Mouse (Mus musculus) heart, embryonic 12.5 days (tissue): ENCODE data around the gene Myo3a. TPM values are rescaled to one million over a fixed set of nuclear protein-coding genes. Genes with fewer than 3 reads are reported as not detected.
A peak's percentile ranks its signal among the peaks of the same experiment; 100 is the strongest.

Experiments used
- ATAC-seq: fragments of 200-750 bp; cut with Nextera tagmentation; 2 replicates; pipeline ENCODE4 v1.8.0; 2017; ENCODE audit warnings: moderate TSS enrichment, moderate library complexity; ENCODE audit not compliant: insufficient number of reproducible peaks, low FRiP score
- H3K27ac ChIP-seq: fragments of 300-500 bp; sonication (generic); 2 replicates; pipeline ENCODE4 v1.5.1; 2016; ENCODE audit warnings: mild to moderate bottlenecking, moderate library complexity; ENCODE audit not compliant: poor library complexity, severe bottlenecking
- H3K27me3 ChIP-seq: fragments of 300-500 bp; sonication (generic); replicated peaks from 2 replicates; pipeline ENCODE4 v1.6.1; 2016; ENCODE audit warnings: mild to moderate bottlenecking, moderate library complexity
- H3K36me3 ChIP-seq: fragments of 300-500 bp; sonication (generic); 2 replicates; pipeline ENCODE4 v1.6.1; 2016; ENCODE audit warnings: mild to moderate bottlenecking, moderate library complexity
- H3K4me1 ChIP-seq: fragments of 300-500 bp; sonication (generic); replicated peaks from 2 replicates; pipeline ENCODE4 v1.6.1; 2016; ENCODE audit warnings: mild to moderate bottlenecking
- H3K4me2 ChIP-seq: fragments of 300-500 bp; sonication (generic); 2 replicates; pipeline ENCODE4 v1.6.1; 2016; ENCODE audit warnings: mild to moderate bottlenecking, moderate library complexity
- H3K4me3 ChIP-seq: fragments of 300-500 bp; sonication (generic); 2 replicates; pipeline ENCODE4 v1.5.1; 2016; ENCODE audit warnings: mild to moderate bottlenecking
- H3K9ac ChIP-seq: fragments of 300-500 bp; sonication (generic); 2 replicates; pipeline ENCODE4 v1.6.1; 2016; ENCODE audit warnings: mild to moderate bottlenecking, moderate library complexity
- H3K9me3 ChIP-seq: fragments of 300-500 bp; sonication (generic); replicated peaks from 2 replicates; pipeline ENCODE4 v1.6.1; 2016; ENCODE audit warnings: mild to moderate bottlenecking, moderate library complexity
- WGBS: fragments of 180-500 bp; shearing (Covaris S2); methylation state at CpG from one replicate; pipeline ENCODE4 v1.1.7; 2016; 5-methylcytosine and 5-hydroxymethylcytosine counted together
- polyA plus RNA-seq: library from polyadenylated mRNA; unstranded; fragments of >200 nt; fragmentation: Nextera tagmentation; extraction: Ambion mirVana; gene quantifications from 2 replicates; pipeline ENCODE4 v1.2.1, GENCODE M21; 2016

Gene Myo3a
- polyA plus RNA-seq, result not detected in 2 replicates

GRCm38 (mm10) chr2:22227308-22227707, at the start of gene Myo3a:
TSS of gene Myo3a (plus strand) at chr2:22227503.
- 0 out of 2 replicates have a peak, but pooled peaks cover 5% of the 10 kb centered on the region for H3K4me1 ChIP-seq
- H3K4me2 ChIP-seq, result peak within 1 kb of the TSS; percentile 86
- no peaks in the 10 kb centered on the region for H3K27me3 ChIP-seq
- H3K4me3 ChIP-seq, result peak within 1 kb of the TSS; percentile 43
- under 1% methylated on average over 21 of the region's 21 CpGs for WGBS
- no peaks in the 10 kb centered on the region for H3K36me3 ChIP-seq
- H3K9me3 ChIP-seq, result no peaks in the 10 kb centered on the region
- H3K9ac ChIP-seq, result peak within 1 kb of the TSS; percentile 30; the same call in 1 of the 2 replicates
- H3K27ac ChIP-seq, result no peak within 1 kb of the TSS
- peak; percentile 68; the same call in 1 of the 2 replicates for ATAC-seq

- Histone ChIP-seq H3K9me3 (no peaks in the 10 kb centered on the region), H3K27me3 (no peaks in the 10 kb centered on the region), H3K4me1 (no peaks in the 10 kb centered on the region), H3K4me3 (no peak overlapping the region), H3K4me2 (no peak overlapping the region), H3K27ac (no peak overlapping the region), H3K36me3 (no peaks in the 10 kb centered on the region), H3K9ac (no peak overlapping the region)
- WGBS, result 72% methylated on average over 3 of the region's 3 CpGs
- no peak for ATAC-seq
Observed at GRCm38 (mm10) chr2:22250462-22250861, 23.2 kb downstream of the Myo3a start.

GRCm38 (mm10) chr2:22251045-22251444, 23.7 kb downstream of the Myo3a start:
- no peaks in the 10 kb centered on the region for H3K36me3 ChIP-seq
- WGBS, result 69% methylated on average over 2 of the region's 2 CpGs
- no peak for ATAC-seq
- H3K27ac ChIP-seq, result no peak overlapping the region
- no peaks in the 10 kb centered on the region for H3K4me1 ChIP-seq
- no peak overlapping the region for H3K4me2 ChIP-seq
- no peaks in the 10 kb centered on the region for H3K27me3 ChIP-seq
- H3K9me3 ChIP-seq, result no peaks in the 10 kb centered on the region
- no peak overlapping the region for H3K4me3 ChIP-seq
- no peak overlapping the region for H3K9ac ChIP-seq

GRCm38 (mm10) chr2:22255600-22255999, 28.3 kb downstream of the Myo3a start:
- no peak overlapping the region for H3K9ac ChIP-seq
- H3K27ac ChIP-seq, result no peak overlapping the region
- H3K27me3 ChIP-seq, result no peaks in the 10 kb centered on the region
- no peak overlapping the region for H3K4me2 ChIP-seq
- no peak for ATAC-seq
- H3K4me1 ChIP-seq, result no peaks in the 10 kb centered on the region
- no peaks in the 10 kb centered on the region for H3K36me3 ChIP-seq
- no peak overlapping the region for H3K4me3 ChIP-seq
- no peaks in the 10 kb centered on the region for H3K9me3 ChIP-seq

- H3K27me3 ChIP-seq, result no peaks in the 10 kb centered on the region
- H3K9ac ChIP-seq, result no peak overlapping the region
- 77% methylated on average over 2 of the region's 2 CpGs for WGBS
- H3K36me3 ChIP-seq, result no peaks in the 10 kb centered on the region
- no peaks in the 10 kb centered on the region for H3K9me3 ChIP-seq
- no peaks in the 10 kb centered on the region for H3K4me1 ChIP-seq
- H3K4me2 ChIP-seq, result no peak overlapping the region
- ATAC-seq, result no peak
- H3K27ac ChIP-seq, result no peak overlapping the region
- no peak overlapping the region for H3K4me3 ChIP-seq
Observed at GRCm38 (mm10) chr2:22271555-22271954, 44.3 kb downstream of the Myo3a start.

GRCm38 (mm10) chr2:22285366-22285765, 58.1 kb downstream of the Myo3a start:
- WGBS, result 53% methylated on average over 2 of the region's 2 CpGs
- Histone ChIP-seq H3K4me3 (no peak overlapping the region), H3K4me1 (no peaks in the 10 kb centered on the region), H3K9ac (no peak overlapping the region), H3K36me3 (no peaks in the 10 kb centered on the region), H3K27me3 (no peaks in the 10 kb centered on the region), H3K4me2 (no peak overlapping the region), H3K27ac (no peak overlapping the region), H3K9me3 (no peaks in the 10 kb centered on the region)
- no peak for ATAC-seq

- Histone ChIP-seq H3K27me3 (no peaks in the 10 kb centered on the region), H3K4me3 (no peak overlapping the region), H3K9ac (no peak overlapping the region), H3K4me1 (no peaks in the 10 kb centered on the region), H3K27ac (no peak overlapping the region), H3K9me3 (no peaks in the 10 kb centered on the region), H3K36me3 (no peaks in the 10 kb centered on the region), H3K4me2 (no peak overlapping the region)
- WGBS, result 14% methylated on average over 1 of the region's 1 CpGs
- no peak for ATAC-seq
Observed at GRCm38 (mm10) chr2:22285777-22286176, 58.5 kb downstream of the Myo3a start.

GRCm38 (mm10) chr2:22293579-22294446, 66.5 kb downstream of the Myo3a start:
- no peak overlapping the region for H3K27ac ChIP-seq
- 71% methylated on average over 11 of the region's 11 CpGs for WGBS
- no peak for ATAC-seq

GRCm38 (mm10) chr2:22294447-22294738, 67.1 kb downstream of the Myo3a start:
- WGBS, result 43% methylated on average over 2 of the region's 2 CpGs
- H3K4me3 ChIP-seq, result no peak overlapping the region
- H3K4me1 ChIP-seq, result no peaks in the 10 kb centered on the region
- no peak overlapping the region for H3K4me2 ChIP-seq
- H3K27me3 ChIP-seq, result no peaks in the 10 kb centered on the region
- H3K9ac ChIP-seq, result no peak overlapping the region
- ATAC-seq, result no peak
- no peak overlapping the region for H3K27ac ChIP-seq
- H3K36me3 ChIP-seq, result no peaks in the 10 kb centered on the region
- no peaks in the 10 kb centered on the region for H3K9me3 ChIP-seq

More at GRCm38 (mm10) chr2:22293579-22294446, 66.5 kb downstream of the Myo3a start:
- H3K4me2 ChIP-seq, result no peak overlapping the region
- no peak overlapping the region for H3K4me3 ChIP-seq
- H3K27me3 ChIP-seq, result no peaks in the 10 kb centered on the region
- H3K4me1 ChIP-seq, result no peaks in the 10 kb centered on the region
- H3K9ac ChIP-seq, result no peak overlapping the region
- H3K9me3 ChIP-seq, result no peaks in the 10 kb centered on the region
- no peaks in the 10 kb centered on the region for H3K36me3 ChIP-seq

- H3K4me3 ChIP-seq, result no peak overlapping the region
- no peak overlapping the region for H3K4me2 ChIP-seq
- no peaks in the 10 kb centered on the region for H3K36me3 ChIP-seq
- no peaks in the 10 kb centered on the region for H3K4me1 ChIP-seq
- H3K27me3 ChIP-seq, result no peaks in the 10 kb centered on the region
- no peaks in the 10 kb centered on the region for H3K9me3 ChIP-seq
- 55% methylated on average over 1 of the region's 1 CpGs for WGBS
- no peak for ATAC-seq
- no peak overlapping the region for H3K27ac ChIP-seq
- no peak overlapping the region for H3K9ac ChIP-seq
Observed at GRCm38 (mm10) chr2:22297913-22298312, 70.6 kb downstream of the Myo3a start.

- Histone ChIP-seq H3K9ac (peak overlapping the region; percentile 63), H3K9me3 (no peaks in the 10 kb centered on the region), H3K27ac (no peak overlapping the region), H3K4me2 (peak overlapping the region; percentile 77), H3K27me3 (no peaks in the 10 kb centered on the region), H3K36me3 (no peaks in the 10 kb centered on the region), H3K4me1 (no peaks in the 10 kb centered on the region; the same call in 1 of the 2 replicates), H3K4me3 (peak overlapping the region; percentile 46)
- whole genome bisulfite sequencing, result 11% methylated on average over 18 of the region's 32 CpGs
- peak; percentile 55 for ATAC-seq
Observed at GRCm38 (mm10) chr2:22338269-22338857, 111.1 kb downstream of the Myo3a start.
